Mouse (Mus musculus) spleen, adult 18-20 months (tissue): ENCODE results near the gene Syn3.
"Not testable (repeated sequence)": the region's sequence is repeated elsewhere in the genome, so short reads cannot be mapped to it uniquely, and the experiment has no call there.

Source experiments
- DNase-seq, 2 experiments: peaks; one replicate each; pipeline ENCODE4 v3.0.0; 2022; ENCODE audit warnings: mixed read lengths in 2 of 2

Syn3 gene

GRCm38 (mm10) chr10:86070751-86071150 lies 427.9 kb downstream of the Syn3 start:
- DNase-seq = no peak

GRCm38 (mm10) chr10:86069341-86069740 lies 429.4 kb downstream of the Syn3 start:
- DNase-seq = no peak

DNA sequence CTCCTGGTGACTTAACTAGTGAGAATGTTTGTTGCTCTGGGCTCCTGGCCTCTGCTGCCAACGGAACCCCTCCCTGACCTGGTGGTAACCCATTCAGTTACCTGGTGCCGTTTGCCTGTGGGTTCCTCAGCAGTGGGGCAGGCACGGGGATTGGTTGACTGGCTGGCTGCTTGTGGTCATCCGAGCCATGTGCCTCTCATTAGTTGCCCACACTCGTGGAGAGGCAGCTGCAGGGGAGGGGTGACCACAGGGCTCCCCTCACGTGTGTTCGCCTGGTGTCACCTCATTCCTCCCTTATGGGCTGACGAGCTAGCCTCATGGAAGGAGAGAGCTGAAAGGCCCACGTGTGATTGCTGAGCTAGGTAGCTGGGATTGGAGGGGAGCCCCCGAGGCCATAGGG lies 430.8 kb downstream of the Syn3 start:
- DNase-seq = no peak

DNA sequence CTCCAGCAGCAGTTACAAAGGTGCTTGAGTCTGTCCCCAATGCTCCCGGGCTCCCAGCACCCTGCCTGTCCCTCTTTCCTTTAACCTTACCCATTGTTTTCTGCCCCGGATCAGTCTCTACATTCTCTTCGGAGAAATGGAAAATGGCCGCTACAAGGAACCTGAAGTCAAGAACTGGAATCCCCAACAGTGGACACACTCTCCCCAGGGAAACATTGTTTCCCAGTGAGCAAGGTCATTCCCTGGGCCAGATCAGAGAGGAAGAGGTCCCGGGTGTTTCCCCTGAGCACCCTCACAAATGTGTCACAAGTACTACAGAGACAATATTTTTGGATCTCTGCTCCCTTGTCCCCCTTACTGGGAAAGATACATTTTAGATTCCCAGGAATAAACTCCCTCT lies 432.0 kb downstream of the Syn3 start:
- no peak for DNase-seq

DNA sequence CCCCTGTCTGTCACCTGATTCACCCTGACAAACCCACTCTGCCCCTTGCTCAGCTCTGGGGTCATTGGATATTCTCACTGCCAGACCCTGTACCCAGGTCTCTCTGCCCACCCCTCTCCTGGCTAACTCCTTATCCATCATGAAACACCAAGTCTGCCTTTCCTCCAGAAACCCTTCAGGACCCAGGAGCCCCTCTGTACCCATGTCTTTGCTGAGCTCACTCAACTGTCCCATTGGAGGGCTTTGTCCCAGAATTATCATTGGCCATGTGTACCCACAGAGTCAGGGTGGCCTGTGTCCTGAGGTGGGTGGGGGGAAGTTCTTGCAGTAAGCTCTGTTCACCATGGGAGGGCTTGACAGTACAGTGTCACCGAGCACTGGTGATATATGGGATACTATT lies 433.0 kb downstream of the Syn3 start:
- DNase-seq = no peak

GRCm38 (mm10) chr10:86064937-86065336 lies 433.8 kb downstream of the Syn3 start:
- peak; percentile 11 to 15 for DNase-seq

- no peak for DNase-seq
Measured at GRCm38 (mm10) chr10:86063018-86063384, 435.7 kb downstream of the Syn3 start.

DNA sequence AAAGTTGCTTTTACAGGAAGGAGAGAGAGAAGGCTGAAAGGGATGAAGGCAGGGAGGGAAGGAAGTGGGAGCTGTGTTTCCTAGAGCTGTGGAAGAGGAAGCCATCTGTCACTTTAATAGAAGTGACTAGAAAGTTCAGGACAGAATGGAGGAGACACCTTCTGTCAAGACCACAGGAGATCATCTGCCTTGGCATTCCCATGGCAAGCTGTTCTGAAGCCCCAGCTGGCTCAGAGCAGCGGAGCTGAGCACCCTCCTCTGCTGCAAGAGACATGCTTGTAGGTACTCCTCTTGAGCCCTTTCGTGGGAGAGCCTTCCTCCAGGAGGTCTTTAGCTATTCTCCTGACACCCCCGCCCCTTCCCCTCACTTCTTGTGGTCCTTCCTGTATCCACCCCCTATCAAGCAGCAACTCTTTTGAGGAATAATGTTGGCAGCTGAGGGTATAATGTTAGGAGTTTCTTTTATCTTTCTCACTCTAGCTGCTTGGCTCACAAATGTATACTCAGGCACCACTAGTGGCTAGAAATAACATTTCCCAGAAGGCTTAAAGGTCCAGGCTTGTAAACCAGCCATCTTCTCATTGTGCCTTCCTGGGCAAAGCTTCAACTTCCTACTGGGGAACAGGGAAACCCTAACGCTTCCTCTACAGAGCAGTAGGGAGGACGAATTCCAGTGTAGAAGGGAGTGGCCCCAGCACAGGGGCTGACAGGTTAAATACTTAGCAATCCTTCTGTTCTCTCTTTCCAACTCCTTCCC lies 436.3 kb downstream of the Syn3 start:
- no peak for DNase-seq

DNA sequence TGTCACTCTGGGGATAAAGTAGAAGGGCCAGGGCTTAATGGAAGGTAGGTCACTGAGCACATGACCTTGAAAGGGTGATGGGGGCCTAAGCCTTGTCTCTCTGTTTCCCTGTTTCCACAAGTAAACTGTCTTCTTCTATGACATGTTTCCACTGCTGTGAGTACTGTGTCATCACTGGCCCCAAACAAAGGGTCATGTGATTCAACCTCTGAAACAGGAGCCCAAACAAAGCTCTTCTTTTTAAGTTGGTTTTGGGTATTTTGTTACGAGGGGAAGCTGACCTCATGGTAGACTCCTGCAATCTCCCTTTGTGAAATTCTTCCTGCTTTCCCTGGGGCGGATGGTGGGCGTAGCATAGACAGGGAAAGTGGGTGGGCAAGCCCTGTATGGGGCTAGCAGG lies 438.4 kb downstream of the Syn3 start:
- DNase-seq = no peak

GRCm38 (mm10) chr10:86057712-86058111 lies 441.0 kb downstream of the Syn3 start:
- DNase-seq = no peak

DNA sequence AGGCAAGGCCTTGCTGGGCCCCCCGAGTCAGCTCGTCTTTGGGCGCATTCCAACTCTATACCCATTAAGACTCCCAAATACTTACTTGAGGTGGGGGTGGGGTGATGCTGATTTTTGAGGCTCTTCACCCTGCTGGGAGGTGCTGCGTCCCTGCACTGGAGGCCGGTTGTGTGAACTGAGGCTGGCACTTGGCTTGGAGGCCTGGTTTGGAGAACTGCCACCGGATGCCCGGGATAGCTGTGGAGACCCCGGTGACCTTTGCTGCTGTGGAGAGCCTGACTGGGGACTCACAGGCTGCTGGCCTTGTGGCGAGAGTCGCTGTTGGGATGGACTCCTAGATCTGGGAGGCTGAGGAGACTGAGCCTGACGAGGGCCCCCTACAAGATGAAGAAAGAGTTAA lies 441.4 kb downstream of the Syn3 start:
- no peak for DNase-seq

GRCm38 (mm10) chr10:86056297-86056903 lies 442.3 kb downstream of the Syn3 start:
- DNase-seq = no peak

DNA sequence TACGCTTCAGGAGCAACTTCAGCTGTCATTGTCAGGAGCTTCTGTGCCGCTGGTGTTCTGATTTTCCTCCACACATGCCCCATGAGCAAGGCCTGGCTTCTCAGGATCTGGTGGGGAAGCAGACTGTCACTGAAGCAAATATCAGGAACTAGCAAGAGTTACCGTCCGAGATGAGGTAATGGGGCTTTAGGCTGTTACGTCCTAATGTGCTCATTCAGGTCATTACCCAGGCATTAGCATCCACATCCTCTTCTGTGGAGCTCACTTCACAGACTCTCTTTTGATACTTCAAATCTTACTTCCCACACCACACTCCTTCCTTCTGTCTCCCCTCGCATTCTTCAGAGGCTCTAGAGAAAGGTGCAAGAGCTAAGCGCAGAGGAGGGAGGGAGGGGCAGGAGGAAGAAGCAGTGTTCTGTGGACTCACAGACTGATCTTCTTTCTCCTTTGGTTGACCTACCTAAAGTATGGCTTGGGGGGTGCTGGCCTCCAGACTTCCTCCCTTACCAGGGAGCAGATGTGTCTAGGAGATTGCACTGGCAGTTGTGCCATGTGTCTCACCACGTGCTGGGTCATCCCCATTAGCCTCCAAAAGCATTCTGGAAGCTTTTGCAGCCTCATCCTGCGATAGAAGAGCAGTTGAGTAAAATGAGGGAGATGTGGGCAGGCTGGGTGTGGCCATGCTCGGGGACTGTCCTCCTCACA lies 445.7 kb downstream of the Syn3 start:
- DNase-seq = no peak

DNA sequence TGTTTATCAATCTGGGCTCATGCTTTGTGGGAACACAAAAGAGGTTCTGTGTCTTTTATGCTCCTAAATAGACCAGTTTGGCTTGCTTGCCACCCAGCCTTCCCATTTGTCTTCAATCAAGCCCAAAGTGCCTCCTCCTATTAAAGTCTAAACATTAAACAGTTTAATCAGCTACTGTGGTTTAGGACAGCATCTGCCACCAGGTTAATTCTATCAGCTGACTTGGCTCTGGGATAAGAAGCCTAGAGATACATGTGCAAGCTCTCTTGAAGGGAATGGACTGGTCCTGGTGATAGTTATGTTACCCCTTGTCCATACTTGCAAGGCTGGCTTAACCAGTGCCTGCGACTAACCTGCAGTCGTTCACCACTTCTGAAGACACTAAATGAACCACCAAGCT lies 448.2 kb downstream of the Syn3 start:
- DNase-seq = no peak

GRCm38 (mm10) chr10:86047786-86048185 lies 450.9 kb downstream of the Syn3 start:
- no peak for DNase-seq

DNA sequence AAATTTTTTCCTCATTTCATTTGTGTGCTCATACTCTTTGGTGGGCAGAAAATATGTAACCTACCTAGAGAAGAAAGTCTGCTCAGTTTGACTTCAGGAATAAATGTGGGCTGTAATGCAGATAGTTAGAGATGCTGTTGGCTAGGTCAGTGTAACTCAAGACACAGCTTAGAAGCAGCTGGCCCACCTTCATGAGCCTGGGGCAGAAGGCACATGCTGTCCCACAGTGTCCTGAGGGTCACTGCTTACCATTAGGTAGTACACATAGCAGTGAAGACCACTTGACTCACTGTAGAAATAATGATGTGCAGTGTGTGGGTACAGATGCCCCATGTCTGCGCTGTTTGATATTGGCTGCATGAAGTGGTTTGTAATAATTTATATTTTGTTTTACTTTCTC lies 452.3 kb downstream of the Syn3 start:
- DNase-seq = no peak

- DNase-seq = no peak
Measured at GRCm38 (mm10) chr10:86044066-86044465, 454.6 kb downstream of the Syn3 start.

GRCm38 (mm10) chr10:86043651-86044050 lies 455.0 kb downstream of the Syn3 start:
- DNase-seq = no peak

- DNase-seq = no peak
Measured at GRCm38 (mm10) chr10:86034007-86034728, 464.5 kb downstream of the Syn3 start.

- DNase-seq = no peak
Measured at GRCm38 (mm10) chr10:86032517-86032916, 466.2 kb downstream of the Syn3 start.

- no peak for DNase-seq
Measured at GRCm38 (mm10) chr10:86030743-86031142, 468.0 kb downstream of the Syn3 start.

DNA sequence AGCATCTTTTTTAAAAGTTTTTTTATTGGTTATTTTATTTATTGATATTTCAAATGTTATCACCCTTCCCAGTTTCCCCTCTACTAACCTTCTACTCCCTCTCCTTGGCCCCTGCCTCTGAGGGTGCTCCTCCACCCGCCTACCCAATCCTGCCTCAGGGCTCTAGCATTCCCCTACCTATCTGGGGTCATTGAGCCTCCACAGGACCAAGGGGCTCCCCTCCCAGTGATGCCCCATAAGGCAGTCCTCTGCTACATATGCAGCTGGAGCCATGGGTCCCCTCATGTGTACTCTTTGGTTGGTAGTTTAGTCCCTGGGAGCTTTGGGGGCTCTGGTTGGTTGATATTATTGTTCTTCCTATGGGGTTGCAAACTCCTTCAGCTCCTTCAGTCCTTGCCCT lies 471.9 kb downstream of the Syn3 start:
- not testable (repeated sequence) for DNase-seq

DNA sequence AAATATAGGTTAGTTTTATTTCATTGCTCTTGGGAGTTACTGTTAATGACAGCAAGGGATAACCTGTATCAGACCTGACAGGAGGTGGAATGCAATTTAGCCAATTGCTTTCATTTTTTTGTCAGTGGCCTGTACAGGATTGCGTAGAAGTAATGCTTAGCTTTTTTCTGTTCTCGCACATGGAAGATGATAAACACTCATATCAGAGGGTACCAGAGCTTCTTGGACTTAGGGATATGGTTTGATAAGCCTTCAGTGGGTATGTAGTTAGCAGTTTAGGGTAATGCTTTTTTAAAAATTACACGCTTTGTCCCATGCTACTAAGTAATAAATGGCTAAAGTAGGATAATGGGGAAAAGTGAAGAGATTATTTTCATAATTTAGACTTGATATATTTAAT lies 472.3 kb downstream of the Syn3 start:
- no peak for DNase-seq

DNA sequence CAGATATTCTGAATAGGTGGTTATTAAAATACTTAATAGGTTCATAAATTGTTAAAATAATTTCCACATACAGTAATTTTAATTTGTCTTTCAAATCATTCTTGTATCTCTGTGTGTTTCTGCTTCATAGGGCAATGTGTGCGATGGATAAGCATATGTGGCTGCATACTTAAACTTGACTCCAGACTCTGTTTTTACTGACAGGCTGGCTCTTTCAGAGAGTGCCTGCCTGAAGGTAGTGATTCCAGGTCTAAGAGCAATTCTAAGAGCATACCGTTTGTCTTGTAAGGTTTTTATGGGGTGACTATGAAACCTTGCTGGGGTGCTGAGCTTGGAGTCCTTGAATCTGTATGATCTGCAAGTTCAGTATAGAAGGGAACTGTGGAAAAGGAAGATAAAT lies 472.8 kb downstream of the Syn3 start:
- no peak for DNase-seq
